Mouse (Mus musculus) liver, postnatal 0 days (tissue): ENCODE results near the gene Agpat3. TPM values are rescaled to one million over a fixed set of nuclear protein-coding genes. Genes with fewer than 3 reads are reported as not detected.
"Not testable (repeated sequence)": the region's sequence is repeated elsewhere in the genome, so short reads cannot be mapped to it uniquely, and the experiment has no call there.

ENCODE experiments used
- ATAC-seq: fragments of 200-750 bp; cut with Nextera tagmentation; 2 replicates; pipeline ENCODE4 v1.8.0; 2017; ENCODE audit warnings: mild to moderate bottlenecking, moderate library complexity
- DNase-seq: peaks from one replicate; pipeline ENCODE4 v3.0.0-alpha.2; 2016
- H3K27ac ChIP-seq: fragments of 300-500 bp; sonication (generic); 2 replicates; pipeline ENCODE4 v1.5.1; 2014; ENCODE audit warnings: antibody characterized with exemption, moderate library complexity, mild to moderate bottlenecking, low read depth
- H3K27me3 ChIP-seq: fragments of 300-500 bp; sonication (generic); 2 replicates; pipeline ENCODE4 v1.6.1; 2014; ENCODE audit warnings: low read length, control low read depth, mixed read lengths; ENCODE audit not compliant: insufficient read depth
- H3K36me3 ChIP-seq: fragments of 300-500 bp; sonication (generic); replicated peaks from 2 replicates; pipeline ENCODE4 v1.6.1; 2014; ENCODE audit warnings: mild to moderate bottlenecking, control low read depth, low read length, moderate library complexity, mixed read lengths; ENCODE audit not compliant: insufficient read depth
- H3K4me1 ChIP-seq: fragments of 300-500 bp; sonication (generic); 2 replicates; pipeline ENCODE4 v1.6.1; 2014; ENCODE audit warnings: antibody characterized with exemption, mild to moderate bottlenecking, control low read depth; ENCODE audit not compliant: insufficient read depth
- H3K4me2 ChIP-seq: fragments of 300-500 bp; sonication (generic); 2 replicates; pipeline ENCODE4 v1.6.1; 2014; ENCODE audit warnings: low read depth, mild to moderate bottlenecking, low read length, moderate library complexity, mixed read lengths
- H3K4me3 ChIP-seq: fragments of 300-500 bp; sonication (generic); 2 replicates; pipeline ENCODE4 v1.5.1; 2014; ENCODE audit warnings: low read depth, low read length
- H3K9ac ChIP-seq: fragments of 300-500 bp; sonication (generic); replicated peaks from 2 replicates; pipeline ENCODE4 v1.6.1; 2014; ENCODE audit warnings: mild to moderate bottlenecking, moderate library complexity
- H3K9me3 ChIP-seq: fragments of 300-500 bp; sonication (generic); 2 replicates; pipeline ENCODE4 v1.6.1; 2016; ENCODE audit warnings: mild to moderate bottlenecking, control low read depth, low read length, mixed read lengths
- CTCF ChIP-seq: sonication (generic); IDR thresholded peaks from 2 replicates; pipeline ENCODE4 v1.5.1; 2016; ENCODE audit warnings: antibody characterized with exemption, low read depth
- EP300 ChIP-seq: IDR thresholded peaks from 2 replicates; pipeline ENCODE4 v1.6.1; 2016; ENCODE audit warnings: antibody characterized with exemption, low read depth, mild to moderate bottlenecking
- WGBS: fragments of 180-500 bp; shearing (Covaris S2); extraction: QIAGEN DNeasy Blood & Tissue Kit; methylation state at CpG from one replicate; pipeline ENCODE4 v1.1.7; 2014; ENCODE audit not compliant: insufficient replicate concordance; 5-methylcytosine and 5-hydroxymethylcytosine counted together
- polyA plus RNA-seq: library from polyadenylated mRNA; unstranded; fragments of >200 nt; fragmentation: Nextera tagmentation; extraction: Ambion mirVana; gene quantifications from 2 replicates; pipeline ENCODE4 v1.2.1, GENCODE M21; 2015

Gene Agpat3
- polyA plus RNA-seq, 1 experiment from 2014 or later: 154 TPM

DNA sequence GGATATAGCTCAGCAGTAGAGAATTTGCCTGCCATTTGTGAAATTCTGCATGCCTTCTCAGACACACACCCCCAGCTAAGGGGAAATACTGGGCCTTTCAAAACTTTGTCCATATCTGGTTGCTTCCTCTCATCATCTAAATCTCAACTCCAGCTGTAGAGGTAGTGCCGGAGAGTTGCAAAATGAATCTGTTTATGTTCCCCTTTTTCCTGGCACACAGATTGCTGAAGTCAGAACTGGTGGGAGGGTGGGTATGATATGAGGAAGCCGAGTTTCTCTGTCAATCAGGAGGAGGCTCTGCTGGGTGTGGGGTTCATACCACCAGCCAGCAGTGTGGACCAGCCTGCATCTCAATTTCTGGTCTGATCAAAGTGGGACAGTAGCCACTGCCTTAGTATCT, 11.8 kb upstream of the Agpat3 start:
- TF ChIP-seq EP300 (no peak), CTCF (no peak)
- Histone ChIP-seq H3K4me2 (no peak overlapping the region), H3K27me3 (no peaks in the 10 kb centered on the region), H3K36me3 (no peaks in the 10 kb centered on the region), H3K9ac (no peak overlapping the region), H3K4me1 (peaks cover 24% of the 10 kb centered on the region), H3K27ac (no peak overlapping the region), H3K4me3 (no peak overlapping the region), H3K9me3 (no peaks in the 10 kb centered on the region)
- DNase-seq: no peak
- no peak for ATAC-seq
- 11% methylated on average over 2 of the region's 2 CpGs for WGBS

- no peak overlapping the region for H3K9ac ChIP-seq
- DNase-seq (no peak), ATAC-seq (no peak)
- TF ChIP-seq CTCF (no peak), EP300 (no peak)
- H3K36me3 ChIP-seq: no peaks in the 10 kb centered on the region
- no peak overlapping the region for H3K4me2 ChIP-seq
- no peak overlapping the region for H3K4me3 ChIP-seq
- 80% methylated on average over 6 of the region's 6 CpGs for WGBS
- H3K4me1 ChIP-seq: peaks cover 24% of the 10 kb centered on the region
- no peak overlapping the region for H3K27ac ChIP-seq
- H3K27me3 ChIP-seq: no peaks in the 10 kb centered on the region
- no peaks in the 10 kb centered on the region for H3K9me3 ChIP-seq
Measured at GRCm38 (mm10) chr10:78363366-78363765, 11.1 kb upstream of the Agpat3 start.

DNA sequence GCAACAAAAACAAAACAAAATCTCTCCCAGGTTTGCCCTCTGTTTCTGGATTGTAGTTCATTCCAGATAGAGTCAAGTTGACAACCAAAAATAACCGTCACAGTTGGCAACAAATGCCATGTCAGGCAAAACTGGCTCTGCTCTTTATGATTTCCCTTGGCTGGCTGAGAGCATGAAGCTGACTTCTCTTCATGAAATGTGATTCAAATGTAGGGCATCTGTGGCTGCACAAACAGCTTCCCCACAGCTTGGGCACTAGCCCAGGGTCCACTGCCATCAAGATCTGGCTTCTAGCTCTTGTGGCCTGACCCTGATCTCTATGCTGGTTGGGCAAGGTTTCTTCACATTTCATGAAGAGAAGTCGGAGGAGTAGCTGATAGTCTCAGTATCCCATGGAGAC, 9.7 kb upstream of the Agpat3 start:
- DNase-seq: no peak
- Histone ChIP-seq H3K4me3 (no peak overlapping the region), H3K27me3 (no peaks in the 10 kb centered on the region), H3K27ac (no peak overlapping the region), H3K4me2 (no peak overlapping the region), H3K9ac (no peak overlapping the region), H3K36me3 (no peaks in the 10 kb centered on the region), H3K4me1 (peaks cover 17% of the 10 kb centered on the region), H3K9me3 (no peaks in the 10 kb centered on the region)
- ATAC-seq: no peak
- TF ChIP-seq EP300: no peak
- no peak for TF ChIP-seq CTCF
- WGBS: 68% methylated on average over 2 of the region's 2 CpGs

DNA sequence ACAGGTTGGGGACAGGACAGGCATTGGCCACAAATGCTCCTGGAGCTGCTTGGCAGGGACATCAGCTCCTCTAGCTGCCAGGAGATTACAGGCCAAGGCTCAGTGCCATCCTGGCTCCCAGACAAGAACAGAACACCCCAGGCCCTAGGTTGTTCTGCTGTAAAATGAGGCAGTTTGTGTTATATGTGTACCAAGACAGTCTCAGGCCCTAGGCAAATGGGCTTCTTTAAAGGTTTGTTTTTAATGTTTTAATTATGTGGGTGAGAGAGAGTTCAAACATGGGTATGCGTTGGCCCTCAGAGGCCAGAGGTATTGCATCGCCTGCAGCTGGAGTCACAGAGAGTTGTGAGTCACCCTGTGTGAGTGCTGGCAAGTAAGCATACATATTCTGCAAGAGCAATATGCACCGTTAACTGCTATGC, 8.0 kb upstream of the Agpat3 start:
- Histone ChIP-seq H3K4me3 (no peak overlapping the region), H3K27ac (no peak overlapping the region), H3K9me3 (no peaks in the 10 kb centered on the region), H3K9ac (no peak overlapping the region), H3K4me2 (no peak overlapping the region), H3K4me1 (peaks cover 4% of the 10 kb centered on the region), H3K27me3 (no peaks in the 10 kb centered on the region), H3K36me3 (no peaks in the 10 kb centered on the region)
- TF ChIP-seq CTCF (no peak), EP300 (no peak)
- DNase-seq: no peak
- WGBS: 72% methylated on average over 3 of the region's 3 CpGs
- ATAC-seq: no peak

GRCm38 (mm10) chr10:78358999-78359398, 6.7 kb upstream of the Agpat3 start:
- not testable (repeated sequence) for H3K27me3 ChIP-seq, H3K27ac ChIP-seq, H3K4me1 ChIP-seq, H3K36me3 ChIP-seq, H3K4me3 ChIP-seq, H3K9ac ChIP-seq, ATAC-seq, H3K4me2 ChIP-seq, H3K9me3 ChIP-seq, DNase-seq
- 78% methylated on average over 3 of the region's 3 CpGs for WGBS

DNA sequence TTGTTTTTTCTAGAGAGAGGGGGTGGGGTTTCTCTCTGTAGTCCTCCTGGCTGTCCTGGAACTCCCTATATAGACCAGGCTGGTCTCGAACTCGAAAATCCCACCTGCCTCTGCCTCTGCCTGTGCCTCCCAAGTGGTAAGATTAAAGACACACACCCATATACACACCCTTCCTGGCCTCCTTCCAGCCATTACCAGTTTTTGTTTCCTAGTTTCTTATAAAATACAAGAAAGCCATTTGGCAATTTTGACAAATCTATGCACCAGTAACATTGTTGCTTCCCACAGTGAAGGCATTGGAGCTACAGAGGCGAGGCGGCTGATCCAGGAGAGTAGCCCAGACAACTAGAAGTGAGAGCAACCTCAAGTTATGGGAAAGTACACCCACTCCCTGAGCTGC, 6.0 kb upstream of the Agpat3 start:
- no peak overlapping the region for H3K27ac ChIP-seq
- H3K9ac ChIP-seq: no peak overlapping the region
- no peak for TF ChIP-seq CTCF
- TF ChIP-seq EP300: no peak
- H3K4me3 ChIP-seq: no peak overlapping the region
- ATAC-seq (no peak), DNase-seq (no peak)
- H3K4me2 ChIP-seq: no peak overlapping the region
- no peaks in the 10 kb centered on the region for H3K36me3 ChIP-seq
- H3K9me3 ChIP-seq: no peaks in the 10 kb centered on the region
- 77% methylated on average over 4 of the region's 4 CpGs for WGBS
- H3K27me3 ChIP-seq: 0 out of 2 replicates have a peak, but pooled peaks cover 1% of the 10 kb centered on the region
- H3K4me1 ChIP-seq: peaks cover 4% of the 10 kb centered on the region

- Histone ChIP-seq H3K9ac (no peak overlapping the region), H3K4me3 (no peak overlapping the region), H3K9me3 (no peaks in the 10 kb centered on the region), H3K4me2 (no peak overlapping the region), H3K4me1 (peaks cover 4% of the 10 kb centered on the region), H3K27ac (no peak overlapping the region), H3K27me3 (peaks cover 6% of the 10 kb centered on the region; the same call in 1 of the 2 replicates), H3K36me3 (no peaks in the 10 kb centered on the region)
- TF ChIP-seq CTCF: no peak
- TF ChIP-seq EP300: no peak
- WGBS: 74% methylated on average over 5 of the region's 5 CpGs
- ATAC-seq (no peak), DNase-seq (no peak)
Measured at GRCm38 (mm10) chr10:78357742-78358141, 5.5 kb upstream of the Agpat3 start.
